ENCODE assay signal across 8 mouse cellular contexts in the genomic region with DNA sequence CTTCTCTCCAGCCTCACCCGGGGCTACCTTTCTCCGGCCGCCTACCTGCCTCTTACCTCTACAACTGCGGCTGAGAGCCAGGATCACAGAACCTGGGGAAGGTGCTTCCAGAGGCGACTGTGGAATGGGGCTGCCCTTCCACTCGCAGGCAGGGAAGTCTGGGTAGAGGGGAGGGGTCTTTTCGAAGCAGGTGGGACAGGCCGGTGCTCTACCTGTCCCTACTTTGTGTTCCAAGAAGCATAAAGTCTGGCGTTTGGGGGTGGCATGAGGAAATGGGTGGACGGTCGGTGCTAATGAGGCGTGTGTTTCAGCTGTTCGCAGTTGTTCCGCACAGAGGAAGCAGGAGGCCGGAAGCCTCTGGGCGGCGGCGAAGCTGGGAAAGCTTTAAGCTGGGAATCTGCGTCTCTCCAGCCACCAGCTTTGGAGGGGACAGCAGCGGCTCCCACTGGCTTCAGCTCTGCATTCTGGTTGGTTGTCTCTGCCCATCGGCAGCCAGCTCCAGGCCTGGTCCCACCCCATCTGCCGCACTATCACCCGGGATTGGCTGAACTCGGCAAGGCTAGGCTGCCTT.
DNase-seq lines count a peak whose midpoint lies in the region; ATAC-seq and TF ChIP-seq lines count a peak whose summit lies in the region.

No protein-coding gene starts in this region.

- peaks cover 0 to 6% of the 10 kb centered on the region in 2 experiments; a peak in 2 of 4 replicates for H3K4me1 ChIP-seq in ES-E14 (ENCODE audit: control insufficient read depth in 2 of 2, insufficient read depth in 2 of 2, low read length in 2 of 2, poor library complexity in 1 of 2)
- H3K4me1 ChIP-seq in forebrain, embryonic 16.5 days (replicated peaks; ENCODE audit: control insufficient read depth, insufficient read depth, low read length): peaks cover 8% of the 10 kb centered on the region
- no peaks in the 10 kb centered on the region for H3K4me1 ChIP-seq in liver, embryonic 11.5 days (replicated peaks; ENCODE audit: control insufficient read depth, insufficient read depth, low read length)
- no peaks in the 10 kb centered on the region for H3K4me1 ChIP-seq in neural tube, embryonic 11.5 days (ENCODE audit: control insufficient read depth, insufficient read depth, low read length)

- no peak overlapping the region for H3K27ac ChIP-seq in ES-E14 (ENCODE audit: insufficient read depth, low read depth, low read length, poor library complexity, severe bottlenecking)
- H3K27ac ChIP-seq in forebrain, embryonic 16.5 days (ENCODE audit: low read length): peak overlapping the region; percentile 71
- no peak overlapping the region; the same call in 1 of the 2 replicates for H3K27ac ChIP-seq in liver, embryonic 11.5 days (ENCODE audit: low read depth, low read length)
- H3K27ac ChIP-seq in neural tube, embryonic 11.5 days (ENCODE audit: low read depth, low read length): no peak overlapping the region

- intact Hi-C loops in heart, postnatal 10 days (cut with DNase I): loop anchor here (2.0 kb wide), 1 partner anchor 70 kb away; the partner anchor contains the start of gene Chst1

- in situ Hi-C loops in ES-E14 (cut with MboI; ENCODE audit: low sequenced_read_pairs in 2 of 2, unreplicated experiment in 2 of 2): no loop called here

- peak overlapping the region; percentile 58 to 83 for H3K4me3 ChIP-seq in ES-E14 (ENCODE audit: insufficient read depth in 1 of 2, low read depth in 1 of 2, low read length in 2 of 2, poor library complexity in 1 of 2, severe bottlenecking in 1 of 2)
- peak overlapping the region; percentile 43 for H3K4me3 ChIP-seq in forebrain, embryonic 16.5 days (replicated peaks; ENCODE audit: low read length)
- peak overlapping the region; percentile 39 for H3K4me3 ChIP-seq in liver, embryonic 11.5 days (ENCODE audit: low read depth, low read length)
- H3K4me3 ChIP-seq in neural tube, embryonic 11.5 days (ENCODE audit: low read depth, low read length): peak overlapping the region; percentile 27

- no peaks in the 10 kb centered on the region for H3K36me3 ChIP-seq in ES-E14 (ENCODE audit: control insufficient read depth, insufficient read depth, low read length, poor library complexity, severe bottlenecking)
- no peaks in the 10 kb centered on the region for H3K36me3 ChIP-seq in forebrain, embryonic 16.5 days (ENCODE audit: control insufficient read depth, insufficient read depth)
- H3K36me3 ChIP-seq in liver, embryonic 11.5 days (ENCODE audit: control insufficient read depth, insufficient read depth, low read length): no peaks in the 10 kb centered on the region
- no peaks in the 10 kb centered on the region for H3K36me3 ChIP-seq in neural tube, embryonic 11.5 days (ENCODE audit: control insufficient read depth, insufficient read depth, low read length)

- no peaks in the 10 kb centered on the region for H3K27me3 ChIP-seq in forebrain, embryonic 16.5 days (replicated peaks; ENCODE audit: control insufficient read depth, insufficient read depth, low read length)
- no peaks in the 10 kb centered on the region; the same call in 1 of the 2 replicates for H3K27me3 ChIP-seq in liver, embryonic 11.5 days (replicated peaks; ENCODE audit: control insufficient read depth, insufficient read depth, low read length)
- H3K27me3 ChIP-seq in neural tube, embryonic 11.5 days (ENCODE audit: control insufficient read depth, insufficient read depth, low read length): no peaks in the 10 kb centered on the region

- peak overlapping the region; percentile 73 for H3K9ac ChIP-seq in ES-E14 (ENCODE audit: insufficient read depth, low read depth, low read length, poor library complexity, severe bottlenecking)
- peak overlapping the region; percentile 47 for H3K9ac ChIP-seq in forebrain, embryonic 16.5 days (replicated peaks; ENCODE audit: low read depth, low read length)
- peak overlapping the region; percentile 26 for H3K9ac ChIP-seq in liver, embryonic 11.5 days (ENCODE audit: low read depth, low read length)
- peak overlapping the region; percentile 43 for H3K9ac ChIP-seq in neural tube, embryonic 11.5 days (ENCODE audit: low read length)

- DNase-seq in ES-E14 (ENCODE audit: low read depth, low spot score): peak; percentile 63
- DNase-seq in cerebellum, adult 18-20 months: peak; percentile 86 to 96
- DNase-seq in heart, postnatal 10 days: peak; percentile 88 to 90
- DNase-seq in kidney, postnatal 36 days: peak; percentile 89 to 93
- DNase-seq in liver, embryonic 11.5 days (ENCODE audit: low spot score): peak; percentile 52
- DNase-seq in neural tube, embryonic 11.5 days (ENCODE audit: low spot score): peak; percentile 87
- peak; percentile 75 for DNase-seq in testis, postnatal 10 days (ENCODE audit: low spot score)

- peak; percentile 100 for ATAC-seq in forebrain, embryonic 16.5 days
- peak; percentile 74; the same call in 1 of the 2 replicates for ATAC-seq in liver, embryonic 11.5 days (replicated peaks; ENCODE audit: low FRiP score)
- peak; percentile 95 for ATAC-seq in neural tube, embryonic 11.5 days (ENCODE audit: insufficient read depth, low FRiP score, low TSS enrichment)

- no peaks in the 10 kb centered on the region for H3K9me3 ChIP-seq in ES-E14 (ENCODE audit: control insufficient read depth, insufficient read depth, low read depth, low read length)
- H3K9me3 ChIP-seq in forebrain, embryonic 16.5 days (ENCODE audit: control insufficient read depth, low read length): no peaks in the 10 kb centered on the region
- H3K9me3 ChIP-seq in liver, embryonic 11.5 days (ENCODE audit: control insufficient read depth, low read length): no peaks in the 10 kb centered on the region
- no peaks in the 10 kb centered on the region for H3K9me3 ChIP-seq in neural tube, embryonic 11.5 days (ENCODE audit: control insufficient read depth, low read length)

- peak overlapping the region; percentile 56 for H3K4me2 ChIP-seq in forebrain, embryonic 16.5 days (ENCODE audit: low read length)
- H3K4me2 ChIP-seq in liver, embryonic 11.5 days: peak overlapping the region; percentile 73
- H3K4me2 ChIP-seq in neural tube, embryonic 11.5 days (ENCODE audit: low read depth): peak overlapping the region; percentile 49

- 7% methylated on average over 24 of the region's 24 CpGs for WGBS in forebrain, embryonic 16.5 days
- 9% methylated on average over 24 of the region's 24 CpGs for WGBS in liver, embryonic 11.5 days
- 7% methylated on average over 23 of the region's 24 CpGs for WGBS in neural tube, embryonic 11.5 days

TF ChIP-seq in ES-E14, 5 proteins besides CTCF, POLR2A, EP300 and RAD21:
- no peak for TF ChIP-seq MAFK (IDR thresholded peaks at IDR 0.05; ENCODE audit: insufficient read depth, low read depth, low read length)
- no peak for TF ChIP-seq ZC3H11A (IDR thresholded peaks at IDR 0.05; ENCODE audit: borderline replicate concordance, low read depth, low read length)
- no peak for TF ChIP-seq ZNF384 (IDR thresholded peaks at IDR 0.05; ENCODE audit: low read depth, low read length)
- TF ChIP-seq CHD2 (IDR thresholded peaks at IDR 0.05; ENCODE audit: low read depth, low read length): no peak
- TF ChIP-seq HCFC1 (IDR thresholded peaks at IDR 0.05; ENCODE audit: borderline replicate concordance, insufficient read depth, low read length): no peak
